Mouse (Mus musculus) CH12.LX (cell line): ENCODE measurements at regions not wholly inside any gene's neighbourhood (a gene's known extent, or its start where the extent isn't known, plus 50 kb on each side); places are given as distances from the start of the nearest gene placed in this dataset.

Experiments used
- DNase-seq: peaks from one replicate; pipeline ENCODE4 v3.0.0-alpha.2; 2013; ENCODE audit errors: extremely low read depth
- H3K27ac ChIP-seq: 2 replicates; pipeline ENCODE4 v1.5.1; 2012; ENCODE audit warnings: low read depth, mild to moderate bottlenecking, control low read depth, moderate library complexity; ENCODE audit not compliant: insufficient read depth
- H3K27me3 ChIP-seq: replicated peaks from 2 replicates; pipeline ENCODE3; 2012; ENCODE audit warnings: inconsistent platforms
- H3K36me3 ChIP-seq, 2 experiments: replicated peaks in 1 of 2; 2 replicates each; pipeline versions ENCODE3 to v1.6.1; 2012; ENCODE audit warnings: inconsistent platforms in 1 of 2, low read length in 1 of 2, mild to moderate bottlenecking in 1 of 2, mixed read lengths in 1 of 2, moderate library complexity in 1 of 2; ENCODE audit not compliant: control insufficient read depth in 1 of 2, insufficient read depth in 1 of 2
- H3K4me1 ChIP-seq, 2 experiments: 2 replicates each; pipeline ENCODE4 v1.6.1; 2012; ENCODE audit warnings: inconsistent platforms in 1 of 2, moderate library complexity in 1 of 2; ENCODE audit not compliant: insufficient read depth in 2 of 2, control insufficient read depth in 1 of 2
- H3K4me2 ChIP-seq: 2 replicates; pipeline ENCODE4 v1.6.1; 2012; ENCODE audit warnings: low read depth, mild to moderate bottlenecking, control low read depth; ENCODE audit not compliant: poor library complexity, insufficient read depth, severe bottlenecking
- H3K4me3 ChIP-seq, 3 experiments: fragments of 150-350 bp in 1 of 3; sonication (generic) in 1 of 3; replicated peaks in 1 of 3; 2 replicates each; pipeline versions ENCODE3 to v1.5.1; 2011 to 2012; ENCODE audit warnings: low read depth in 2 of 3, low read length in 2 of 3, mild to moderate bottlenecking in 2 of 3, moderate library complexity in 2 of 3, control low read depth in 1 of 3, improper control_type of control experiment in 1 of 3, inconsistent platforms in 1 of 3, mixed read lengths in 1 of 3; ENCODE audit not compliant: poor library complexity in 1 of 3
- H3K79me2 ChIP-seq: replicated peaks from 2 replicates; pipeline ENCODE4 v1.6.1; 2012; ENCODE audit warnings: mild to moderate bottlenecking, moderate library complexity; ENCODE audit not compliant: control insufficient read depth, poor library complexity, insufficient read depth, severe bottlenecking; ENCODE audit errors: extremely low read depth
- H3K9ac ChIP-seq: 2 replicates; pipeline ENCODE4 v1.6.1; 2012; ENCODE audit warnings: low read depth, mild to moderate bottlenecking, control low read depth, moderate library complexity; ENCODE audit not compliant: insufficient read depth
- H3K9me3 ChIP-seq: replicated peaks from 2 replicates; pipeline ENCODE3; 2012; ENCODE audit warnings: low read length, inconsistent platforms, mixed read lengths
- BHLHE40 ChIP-seq: IDR thresholded peaks from 2 replicates; pipeline ENCODE4 v1.6.1; 2011; ENCODE audit warnings: mild to moderate bottlenecking, low read depth, low read length, improper control_type of control experiment
- CHD1 ChIP-seq: IDR thresholded peaks from 2 replicates; pipeline ENCODE4 v1.6.1; 2012; ENCODE audit warnings: low read depth, low read length, improper control_type of control experiment, inconsistent platforms
- EP300 ChIP-seq: IDR thresholded peaks from 2 replicates; pipeline ENCODE4 v1.6.1; 2011; ENCODE audit warnings: low read length, improper control_type of control experiment
- ETS1 ChIP-seq: conservative IDR thresholded peaks from 2 replicates; pipeline ENCODE4 v1.6.1; 2012; ENCODE audit warnings: low read depth, mild to moderate bottlenecking, inconsistent platforms, low read length, improper control_type of control experiment, moderate library complexity
- JUN ChIP-seq: IDR thresholded peaks from 2 replicates; pipeline ENCODE4 v1.6.1; 2011; ENCODE audit warnings: low read depth, mild to moderate bottlenecking, low read length, improper control_type of control experiment, moderate library complexity; ENCODE audit not compliant: insufficient read depth
- MAFK ChIP-seq: IDR thresholded peaks from 2 replicates; pipeline ENCODE4 v1.6.1; 2011; ENCODE audit warnings: low read length, improper control_type of control experiment; ENCODE audit not compliant: insufficient replicate concordance
- MAX ChIP-seq: IDR thresholded peaks from 2 replicates; pipeline ENCODE4 v1.6.1; 2011; ENCODE audit warnings: low read length, improper control_type of control experiment
- POLR2A ChIP-seq: IDR thresholded peaks from 2 replicates; pipeline ENCODE4 v1.6.1; 2011; ENCODE audit warnings: low read depth, mild to moderate bottlenecking, improper control_type of control experiment, low read length
- RAD21 ChIP-seq: IDR thresholded peaks from 2 replicates; pipeline ENCODE4 v1.6.1; 2011; ENCODE audit warnings: low read depth, mild to moderate bottlenecking, low read length, improper control_type of control experiment, moderate library complexity
- SIN3A ChIP-seq: IDR thresholded peaks from 2 replicates; pipeline ENCODE4 v1.6.1; 2012; ENCODE audit warnings: low read length, improper control_type of control experiment, inconsistent platforms
- UBTF ChIP-seq: IDR thresholded peaks from 2 replicates; pipeline ENCODE4 v1.6.1; 2012; ENCODE audit warnings: low read depth, mild to moderate bottlenecking, inconsistent platforms, low read length, improper control_type of control experiment, moderate library complexity
- USF1 ChIP-seq: IDR thresholded peaks from 2 replicates; pipeline ENCODE4 v1.6.1; 2014; ENCODE audit warnings: low read depth, mild to moderate bottlenecking, inconsistent platforms, low read length, improper control_type of control experiment
- USF2 ChIP-seq: conservative IDR thresholded peaks from 2 replicates; pipeline ENCODE4 v1.6.1; 2011; ENCODE audit warnings: low read depth, low read length, improper control_type of control experiment
- ZKSCAN1 ChIP-seq: IDR thresholded peaks from 2 replicates; pipeline ENCODE4 v1.6.1; 2012; ENCODE audit warnings: low read depth, inconsistent platforms, low read length, improper control_type of control experiment, borderline replicate concordance
- ZMIZ1 ChIP-seq: IDR thresholded peaks from 2 replicates; pipeline ENCODE4 v1.6.1; 2012; ENCODE audit warnings: low read depth, mild to moderate bottlenecking, inconsistent platforms, low read length, improper control_type of control experiment
- ZNF384 ChIP-seq: IDR thresholded peaks from 2 replicates; pipeline ENCODE4 v1.6.1; 2012; ENCODE audit warnings: low read depth, low read length, improper control_type of control experiment, inconsistent platforms
- dilution Hi-C: fragments of 300-500 bp; cut with MboI; formaldehyde crosslinking; loops from 2 replicates; pipeline ENCODE4 v1.14.3; 2020; ENCODE audit warnings: low sequenced_read_pairs; ENCODE audit not compliant: extremely low pct_unique_long_range_greater_than_20kb, extremely low pct_ligation_motif_present
- in situ Hi-C: fragments of 300-500 bp; cut with MboI; formaldehyde crosslinking; loops from 3 replicates; pipeline ENCODE4 v1.14.3; 2019; ENCODE audit warnings: low sequenced_read_pairs, low pct_ligation_motif_present, low pct_unique_long_range_greater_than_20kb, mixed read lengths

- Histone ChIP-seq H3K36me3 (no peaks in the 10 kb centered on the region), H3K27me3 (no peaks in the 10 kb centered on the region), H3K4me2 (no peak overlapping the region), H3K79me2 (no peaks in the 10 kb centered on the region), H3K27ac (no peak overlapping the region), H3K4me3 (no peak overlapping the region), H3K4me1 (no peaks in the 10 kb centered on the region), H3K9me3 (peaks cover 7% of the 10 kb centered on the region), H3K9ac (no peak overlapping the region)
- TF ChIP-seq EP300 (no peak), USF1 (no peak), SIN3A (no peak), ZKSCAN1 (no peak), MAX (no peak), ZMIZ1 (no peak), BHLHE40 (no peak)
- dilution Hi-C loops (no loop called here), in situ Hi-C loops (no loop called here)
- DNase-seq: no peak
These were observed 543.5 kb downstream of the Flrt2 start for GRCm38 (mm10) chr12:96235510-96235909.

GRCm38 (mm10) chr12:96235996-96236525 lies 544.0 kb downstream of the Flrt2 start:
- Histone ChIP-seq H3K36me3 (no peaks in the 10 kb centered on the region), H3K4me2 (no peak overlapping the region)
- in situ Hi-C loops: no loop called here

GRCm38 (mm10) chr12:96239642-96240041 lies 547.6 kb downstream of the Flrt2 start:
- no peak for TF ChIP-seq RAD21
- TF ChIP-seq ZNF384: no peak
- TF ChIP-seq POLR2A: no peak
- no peak for TF ChIP-seq USF2
- TF ChIP-seq ZMIZ1: no peak
- no peak for TF ChIP-seq SIN3A
- TF ChIP-seq JUN: no peak
- no peak for TF ChIP-seq MAFK
- no peak for TF ChIP-seq ETS1
- no peak for TF ChIP-seq CHD1
- Histone ChIP-seq H3K36me3 (no peaks in the 10 kb centered on the region), H3K9ac (no peak overlapping the region), H3K27ac (no peak overlapping the region), H3K4me2 (no peak overlapping the region), H3K4me3 (no peak overlapping the region), H3K79me2 (no peaks in the 10 kb centered on the region), H3K4me1 (no peaks in the 10 kb centered on the region), H3K27me3 (no peaks in the 10 kb centered on the region), H3K9me3 (peaks cover 7% of the 10 kb centered on the region)
- dilution Hi-C loops: no loop called here
- no peak for DNase-seq
- in situ Hi-C loops: no loop called here

More at GRCm38 (mm10) chr12:96235996-96236525, 544.0 kb downstream of the Flrt2 start:
- DNase-seq: no peak
- TF ChIP-seq UBTF: no peak
- dilution Hi-C loops: no loop called here
- no peaks in the 10 kb centered on the region for H3K4me1 ChIP-seq
- no peak overlapping the region for H3K4me3 ChIP-seq
- peaks cover 7% of the 10 kb centered on the region for H3K9me3 ChIP-seq
- H3K27ac ChIP-seq: no peak overlapping the region
- no peaks in the 10 kb centered on the region for H3K79me2 ChIP-seq
- H3K9ac ChIP-seq: no peak overlapping the region
- no peaks in the 10 kb centered on the region for H3K27me3 ChIP-seq
